Mouse (Mus musculus) embryonic facial prominence, embryonic 14.5 days (tissue): Measurements from ENCODE around the gene Cad. TPM values are rescaled to one million over a fixed set of nuclear protein-coding genes. Genes with fewer than 3 reads are reported as not detected.
"Not testable (repeated sequence)": the region's sequence is repeated elsewhere in the genome, so short reads cannot be mapped to it uniquely, and the experiment has no call there.

ENCODE experiments used
- ATAC-seq: fragments of 200-750 bp; cut with Nextera tagmentation; 2 replicates; pipeline ENCODE4 v1.8.0; 2017; ENCODE audit warnings: low read depth, moderate number of reproducible peaks, moderate TSS enrichment
- DNase-seq: peaks from one replicate; pipeline ENCODE4 v3.0.0-alpha.2; 2015; ENCODE audit warnings: low spot score
- H3K27ac ChIP-seq: fragments of 300-500 bp; sonication (generic); replicated peaks from 2 replicates; pipeline ENCODE4 v1.5.1; 2014; ENCODE audit warnings: low read depth, mild to moderate bottlenecking, low read length, moderate library complexity
- H3K27me3 ChIP-seq: fragments of 300-500 bp; sonication (generic); replicated peaks from 2 replicates; pipeline ENCODE4 v1.6.1; 2014; ENCODE audit warnings: low read length; ENCODE audit not compliant: control insufficient read depth, insufficient read depth
- H3K36me3 ChIP-seq: fragments of 300-500 bp; sonication (generic); 2 replicates; pipeline ENCODE4 v1.6.1; 2014; ENCODE audit warnings: low read length, mixed read lengths; ENCODE audit not compliant: control insufficient read depth, insufficient read depth
- H3K4me1 ChIP-seq: fragments of 300-500 bp; sonication (generic); 2 replicates; pipeline ENCODE4 v1.6.1; 2014; ENCODE audit warnings: antibody characterized with exemption, low read length; ENCODE audit not compliant: control insufficient read depth, insufficient read depth
- H3K4me2 ChIP-seq: fragments of 300-500 bp; sonication (generic); 2 replicates; pipeline ENCODE4 v1.6.1; 2014; ENCODE audit warnings: low read depth, mild to moderate bottlenecking, low read length, moderate library complexity, mixed read lengths
- H3K4me3 ChIP-seq: fragments of 300-500 bp; sonication (generic); 2 replicates; pipeline ENCODE4 v1.5.1; 2014; ENCODE audit warnings: low read depth, mild to moderate bottlenecking, low read length
- H3K9ac ChIP-seq: fragments of 300-500 bp; sonication (generic); 2 replicates; pipeline ENCODE4 v1.6.1; 2014; ENCODE audit warnings: low read depth, mild to moderate bottlenecking, low read length, moderate library complexity, mixed read lengths
- H3K9me3 ChIP-seq: fragments of 300-500 bp; sonication (generic); 2 replicates; pipeline ENCODE4 v1.6.1; 2016; ENCODE audit warnings: low read length; ENCODE audit not compliant: control insufficient read depth
- WGBS: fragments of 180-500 bp; shearing (Covaris S2); extraction: QIAGEN DNeasy Blood & Tissue Kit; methylation state at CpG from one replicate; pipeline ENCODE4 v1.1.7; 2014; 5-methylcytosine and 5-hydroxymethylcytosine counted together
- polyA plus RNA-seq: library from polyadenylated mRNA; unstranded; fragments of >200 nt; fragmentation: Nextera tagmentation; extraction: Ambion mirVana; gene quantifications from 2 replicates; pipeline ENCODE4 v1.2.1, GENCODE M21; 2014

The Cad gene
- 29.1 and 30.2 TPM in 2 replicates for polyA plus RNA-seq

DNA sequence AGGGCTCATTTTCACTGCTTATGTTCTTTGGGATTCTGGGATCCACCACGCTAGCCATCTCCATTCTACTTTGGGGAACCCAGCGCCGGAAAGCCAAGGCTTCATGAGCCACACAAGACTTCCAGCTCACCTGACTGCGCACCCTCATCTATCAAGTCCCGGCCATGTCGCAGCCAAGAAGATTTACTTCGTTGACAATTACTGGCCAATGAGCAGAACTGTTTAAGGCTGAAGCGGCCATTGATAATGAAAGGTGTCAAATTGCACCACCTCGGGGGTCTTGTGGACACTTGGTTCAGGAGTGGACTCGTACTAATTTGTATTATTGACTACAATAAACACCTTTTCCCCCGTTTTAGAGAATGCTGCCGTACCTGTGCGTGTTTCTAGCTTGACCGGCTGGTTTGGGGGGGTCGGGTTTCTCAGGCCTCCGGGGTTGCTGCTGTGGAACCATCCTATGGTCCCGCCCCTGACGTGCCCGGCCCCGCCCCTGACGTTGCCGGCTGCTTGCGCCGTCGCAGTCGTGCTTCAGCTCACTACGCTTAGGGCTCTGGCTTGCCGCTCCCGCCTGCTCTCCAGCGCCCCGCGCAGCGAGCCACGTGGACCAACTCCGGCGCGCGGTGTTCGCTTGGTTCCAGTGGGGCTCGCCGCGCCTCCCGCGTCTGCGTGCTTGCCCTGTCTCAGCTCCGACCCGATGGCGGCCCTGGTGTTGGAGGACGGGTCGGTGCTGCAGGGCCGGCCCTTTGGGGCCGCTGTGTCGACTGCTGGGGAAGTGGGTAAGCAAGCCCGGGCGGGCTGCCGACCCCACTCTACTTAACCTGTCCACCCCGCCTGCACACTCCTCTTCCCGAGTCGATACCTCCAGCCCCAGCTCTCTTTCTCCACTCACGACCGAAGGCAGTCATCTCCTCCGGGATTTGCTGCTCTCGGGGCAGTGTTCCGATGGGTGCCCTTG, at the start of gene Cad:
Gene Cad, plus strand, starts transcription at position 520 of the 955 bp plus-strand sequence.
- ATAC-seq: peak; percentile 98
- under 1% methylated on average over 39 of the region's 64 CpGs for WGBS
- H3K4me1 ChIP-seq: peaks cover 5% of the 10 kb centered on the region

DNA sequence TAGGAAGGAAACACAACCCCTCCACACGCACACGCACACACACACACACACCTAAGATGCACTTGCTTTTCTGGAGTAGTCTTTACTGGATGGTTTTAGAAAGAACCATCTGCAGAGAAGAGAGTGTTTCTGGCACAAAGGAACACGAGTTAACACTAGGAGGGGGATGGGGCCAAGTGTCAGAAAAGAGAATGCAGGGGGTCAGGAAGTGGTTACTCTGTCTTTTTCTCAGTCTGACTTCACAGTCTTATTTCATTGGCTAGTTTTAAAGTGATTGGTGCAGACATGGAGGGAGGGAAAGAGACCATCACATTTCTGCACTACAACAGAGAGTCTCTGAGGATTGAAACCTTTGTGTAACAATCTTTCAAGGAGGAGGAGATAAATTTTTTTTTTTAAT, 41.8 kb upstream of the Cad start:
- no peak for ATAC-seq
- DNase-seq: no peak
- H3K4me2 ChIP-seq: no peak overlapping the region
- H3K27ac ChIP-seq: no peak overlapping the region
- no peak overlapping the region for H3K4me3 ChIP-seq
- no peaks in the 10 kb centered on the region for H3K9me3 ChIP-seq
- no peaks in the 10 kb centered on the region for H3K4me1 ChIP-seq
- no peak overlapping the region for H3K9ac ChIP-seq
- no peaks in the 10 kb centered on the region for H3K36me3 ChIP-seq
- no peaks in the 10 kb centered on the region for H3K27me3 ChIP-seq
- 74% methylated on average over 3 of the region's 3 CpGs for WGBS

More for the DNA sequence above, at the start of gene Cad:
- peak within 1 kb of the TSS; percentile 78 for H3K9ac ChIP-seq
- H3K27ac ChIP-seq: peak within 1 kb of the TSS; percentile 73
- peak; percentile 97 for DNase-seq
- H3K9me3 ChIP-seq: no peaks in the 10 kb centered on the region
- peak within 1 kb of the TSS; percentile 73 for H3K4me2 ChIP-seq
- peak within 1 kb of the TSS; percentile 55 for H3K4me3 ChIP-seq
- H3K27me3 ChIP-seq: no peaks in the 10 kb centered on the region
- peaks cover 29% of the 10 kb centered on the region for H3K36me3 ChIP-seq

DNA sequence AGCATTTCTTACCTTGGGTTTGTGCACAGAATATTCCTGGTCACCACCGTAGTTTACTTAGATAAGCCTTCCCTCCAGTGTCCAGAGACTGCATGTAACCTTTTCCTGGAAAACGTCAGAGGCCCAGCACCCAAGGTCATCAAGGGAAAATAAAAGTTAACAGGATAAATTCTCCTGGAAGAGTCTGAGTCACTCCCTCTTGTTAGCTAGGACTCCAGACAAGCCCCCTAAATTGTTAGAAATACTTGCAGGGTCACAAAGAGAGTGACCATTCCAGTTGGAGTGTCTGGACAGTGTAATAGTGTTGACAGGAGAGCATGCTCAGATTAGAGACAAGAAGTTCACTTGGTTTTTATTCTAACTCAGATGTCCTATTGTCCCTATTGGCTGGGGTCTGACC, 38.7 kb upstream of the Cad start:
- no peak for DNase-seq
- Histone ChIP-seq H3K9me3 (no peaks in the 10 kb centered on the region), H3K4me3 (no peak overlapping the region), H3K27me3 (no peaks in the 10 kb centered on the region), H3K36me3 (no peaks in the 10 kb centered on the region), H3K4me2 (no peak overlapping the region), H3K9ac (no peak overlapping the region), H3K27ac (no peak overlapping the region), H3K4me1 (no peaks in the 10 kb centered on the region)
- 63% methylated on average over 2 of the region's 2 CpGs for WGBS
- ATAC-seq: no peak

DNA sequence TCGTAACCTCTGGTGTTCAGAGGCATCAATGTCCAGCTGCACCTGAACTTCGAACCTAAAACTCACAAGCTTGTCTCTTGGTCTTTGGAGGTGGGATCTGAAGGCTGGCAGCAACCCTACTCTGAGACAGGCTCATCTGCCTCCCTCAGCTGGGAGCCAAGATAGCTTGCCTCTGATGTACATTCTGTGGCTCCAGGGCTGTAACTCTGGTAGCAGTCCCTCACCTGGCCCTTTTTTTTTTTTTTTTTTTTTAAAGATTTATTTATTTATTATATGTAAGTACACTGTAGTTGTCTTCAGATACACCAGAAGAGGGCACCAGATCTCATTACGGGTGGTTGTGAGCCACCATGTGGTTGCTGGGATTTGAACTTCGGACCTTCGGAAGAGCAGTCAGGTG, 32.8 kb upstream of the Cad start:
- H3K4me1 ChIP-seq, H3K9me3 ChIP-seq, H3K4me2 ChIP-seq, H3K9ac ChIP-seq, H3K27ac ChIP-seq, H3K27me3 ChIP-seq, H3K36me3 ChIP-seq, DNase-seq, ATAC-seq, H3K4me3 ChIP-seq: not testable (repeated sequence)
- 79% methylated on average over 4 of the region's 5 CpGs for WGBS

DNA sequence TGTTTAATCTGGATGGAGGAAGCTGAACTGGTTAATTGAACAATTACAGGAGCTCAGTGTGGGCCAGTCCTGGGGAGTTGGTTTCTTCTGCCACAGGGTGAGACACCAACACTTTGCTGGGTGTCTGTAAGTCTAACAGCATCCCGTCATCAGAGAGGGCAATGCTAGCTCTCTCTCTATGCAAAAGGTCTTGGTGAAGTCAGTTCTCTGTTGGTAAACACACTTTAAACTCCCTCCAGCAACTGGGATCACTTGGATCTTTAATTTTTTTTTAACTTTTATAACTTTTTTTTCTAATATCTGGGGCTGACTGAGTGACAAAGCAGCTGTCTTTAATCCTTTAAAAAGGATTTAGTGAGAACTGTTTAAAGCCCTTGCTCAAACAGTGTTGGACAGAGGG, 31.9 kb upstream of the Cad start:
- no peak for ATAC-seq
- 58% methylated on average over 1 of the region's 1 CpGs for WGBS

DNA sequence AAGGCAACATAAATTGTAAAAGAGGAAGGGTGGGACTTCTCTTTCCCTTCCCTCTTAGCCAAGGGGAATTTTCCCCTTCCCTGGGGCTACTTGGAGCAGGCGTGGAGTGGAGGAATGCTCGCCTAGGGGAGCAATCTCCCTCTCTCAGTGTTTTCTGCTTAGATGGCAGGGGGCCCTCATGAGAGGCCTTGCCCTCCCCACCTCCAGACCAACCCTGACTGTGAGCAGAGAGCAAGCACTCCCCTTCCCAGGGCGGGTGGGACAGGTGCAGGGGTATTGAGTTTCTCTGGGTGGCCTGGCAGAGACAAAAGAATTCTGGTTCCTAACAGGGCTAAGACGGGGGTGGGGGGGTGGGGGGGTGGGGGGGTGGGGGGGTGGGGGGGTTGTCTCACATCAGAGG, 31.3 kb upstream of the Cad start:
- Histone ChIP-seq H3K27ac (no peak overlapping the region), H3K9ac (no peak overlapping the region), H3K9me3 (no peaks in the 10 kb centered on the region), H3K36me3 (no peaks in the 10 kb centered on the region), H3K27me3 (no peaks in the 10 kb centered on the region), H3K4me3 (no peak overlapping the region), H3K4me2 (no peak overlapping the region), H3K4me1 (no peaks in the 10 kb centered on the region)
- peak; percentile 68 for DNase-seq
- ATAC-seq: peak; percentile 68
- 7% methylated on average over 3 of the region's 4 CpGs for WGBS

More for the DNA sequence above, 31.9 kb upstream of the Cad start:
- Histone ChIP-seq H3K36me3 (no peaks in the 10 kb centered on the region), H3K27ac (no peak overlapping the region), H3K4me1 (no peaks in the 10 kb centered on the region), H3K9me3 (no peaks in the 10 kb centered on the region), H3K4me3 (no peak overlapping the region), H3K27me3 (no peaks in the 10 kb centered on the region), H3K4me2 (no peak overlapping the region), H3K9ac (no peak overlapping the region)
- no peak for DNase-seq

DNA sequence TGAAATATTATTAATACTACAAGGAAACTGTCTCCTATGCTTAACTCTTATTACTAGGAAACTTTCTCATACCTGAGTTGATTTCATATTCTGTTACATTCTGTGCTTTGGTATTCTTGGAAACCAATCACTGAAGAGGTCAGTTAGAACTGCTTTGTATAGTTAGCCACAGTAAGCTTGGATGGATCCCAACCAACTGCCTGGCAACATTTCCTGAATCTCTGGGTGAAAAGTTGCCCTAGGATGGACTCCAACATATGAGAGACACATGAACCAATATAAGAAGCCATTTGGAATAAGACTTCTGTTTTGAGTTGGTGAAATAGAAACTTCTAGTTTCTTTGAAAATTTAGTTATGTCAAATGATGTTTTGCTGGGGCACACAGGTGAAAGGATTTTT, 29.9 kb upstream of the Cad start:
- Histone ChIP-seq H3K36me3 (no peaks in the 10 kb centered on the region), H3K4me1 (no peaks in the 10 kb centered on the region), H3K27me3 (no peaks in the 10 kb centered on the region), H3K9ac (no peak overlapping the region), H3K4me3 (no peak overlapping the region), H3K9me3 (no peaks in the 10 kb centered on the region), H3K27ac (no peak overlapping the region), H3K4me2 (no peak overlapping the region)
- ATAC-seq: no peak
- DNase-seq: no peak

DNA sequence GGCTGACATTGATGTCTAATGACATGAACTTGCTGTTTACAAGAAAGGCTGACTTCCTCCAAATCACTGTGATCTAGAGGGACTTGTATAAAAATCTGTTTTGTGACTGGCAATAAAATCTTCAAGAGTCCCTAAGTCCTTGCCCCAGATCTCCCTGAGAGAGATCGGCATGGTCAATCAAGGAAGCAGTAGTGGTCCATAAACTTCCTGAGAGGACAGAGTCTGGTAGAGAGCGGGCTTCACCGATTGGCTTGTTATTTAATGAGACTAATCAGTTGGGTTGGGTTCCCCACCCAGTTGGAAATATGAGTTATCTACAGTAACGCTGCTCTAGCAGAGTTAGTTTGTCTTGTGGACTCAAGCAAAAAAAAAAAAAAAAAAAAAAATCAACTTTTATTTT, 23.7 kb upstream of the Cad start:
- no peak overlapping the region for H3K4me2 ChIP-seq
- H3K9me3 ChIP-seq: no peaks in the 10 kb centered on the region
- DNase-seq (no peak), ATAC-seq (no peak)
- H3K36me3 ChIP-seq: peaks cover 2% of the 10 kb centered on the region; the same call in 1 of the 2 replicates
- no peak overlapping the region for H3K27ac ChIP-seq
- no peaks in the 10 kb centered on the region for H3K4me1 ChIP-seq
- WGBS: 76% methylated on average over 4 of the region's 4 CpGs
- no peak overlapping the region for H3K4me3 ChIP-seq
- H3K27me3 ChIP-seq: no peaks in the 10 kb centered on the region
- no peak overlapping the region for H3K9ac ChIP-seq

DNA sequence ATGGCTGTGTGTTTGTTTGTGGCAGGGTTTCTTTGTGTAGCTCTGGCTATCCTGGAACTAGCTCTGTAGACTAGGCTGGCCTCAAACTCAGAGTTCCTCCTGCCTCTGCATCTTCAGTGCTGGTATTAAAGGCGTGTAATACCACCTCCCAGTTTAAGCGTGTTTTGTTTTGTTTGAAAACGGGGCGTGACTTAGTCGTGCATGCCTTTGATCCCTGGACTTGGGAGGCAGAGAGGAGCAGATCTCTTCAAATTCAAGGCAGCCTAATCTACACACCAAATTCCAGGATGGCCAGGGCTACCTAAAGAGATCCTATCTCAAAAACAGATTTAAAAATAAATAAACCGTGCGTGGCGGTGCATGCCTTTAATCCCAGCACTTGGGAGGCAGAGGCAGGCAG, 23.1 kb upstream of the Cad start:
- no peak overlapping the region for H3K4me3 ChIP-seq
- no peaks in the 10 kb centered on the region for H3K9me3 ChIP-seq

More for the DNA sequence above, 23.1 kb upstream of the Cad start:
- DNase-seq: no peak
- no peaks in the 10 kb centered on the region for H3K27me3 ChIP-seq
- peaks cover 8% of the 10 kb centered on the region; the same call in 1 of the 2 replicates for H3K36me3 ChIP-seq
- no peak overlapping the region for H3K9ac ChIP-seq
- WGBS: 81% methylated on average over 8 of the region's 8 CpGs
- H3K27ac ChIP-seq: no peak overlapping the region
- no peaks in the 10 kb centered on the region for H3K4me1 ChIP-seq
- no peak overlapping the region for H3K4me2 ChIP-seq
- ATAC-seq: no peak
